Mouse (Mus musculus): ENCODE measurements around the gene Trim11. TPM values are rescaled to one million over a fixed set of nuclear protein-coding genes. Genes with fewer than 3 reads are reported as not detected.

Gene Trim11
- polyA plus RNA-seq, 1 experiment from 2014 or later: 22.9 TPM

GRCm38 (mm10) chr11:58958536-58958935 is 19.4 kb upstream of the Trim11 start:
- no peak overlapping the region for H3K9ac ChIP-seq
- H3K36me3 ChIP-seq: peaks cover 5% of the 10 kb centered on the region; the same call in 1 of the 2 replicates
- peaks cover 25% of the 10 kb centered on the region for H3K27me3 ChIP-seq
- H3K4me1 ChIP-seq: peaks cover 29% of the 10 kb centered on the region
- no peak overlapping the region for H3K4me2 ChIP-seq
- H3K4me3 ChIP-seq: no peak overlapping the region
- no peak overlapping the region for H3K27ac ChIP-seq
- ATAC-seq (ENCODE audit: borderline replicate concordance, extremely low read depth, low FRiP score, low TSS enrichment): no peak
- 81% methylated on average over 6 of the region's 6 CpGs for WGBS
- H3K9me3 ChIP-seq: peaks cover 2% of the 10 kb centered on the region; the same call in 1 of the 2 replicates

GRCm38 (mm10) chr11:58959186-58959825 is 18.6 kb upstream of the Trim11 start:
- H3K4me1 ChIP-seq: peaks cover 24% of the 10 kb centered on the region
- H3K27ac ChIP-seq: no peak overlapping the region
- H3K9me3 ChIP-seq: peaks cover 2% of the 10 kb centered on the region; the same call in 1 of the 2 replicates
- H3K9ac ChIP-seq: no peak overlapping the region; the same call in 1 of the 2 replicates
- H3K4me2 ChIP-seq: peak overlapping the region; percentile 88
- peaks cover 33% of the 10 kb centered on the region for H3K27me3 ChIP-seq
- H3K4me3 ChIP-seq: peak overlapping the region; percentile 51
- H3K36me3 ChIP-seq: peaks cover 5% of the 10 kb centered on the region; the same call in 1 of the 2 replicates
- 33% methylated on average over 15 of the region's 15 CpGs for WGBS
- no peak for ATAC-seq (ENCODE audit: borderline replicate concordance, extremely low read depth, low FRiP score, low TSS enrichment)

GRCm38 (mm10) chr11:58959921-58960465 is 17.9 kb upstream of the Trim11 start:
- H3K9me3 ChIP-seq: peaks cover 2% of the 10 kb centered on the region; the same call in 1 of the 2 replicates
- WGBS: 3% methylated on average over 40 of the region's 40 CpGs

GRCm38 (mm10) chr11:58961364-58962177 is 16.3 kb upstream of the Trim11 start:
- Histone ChIP-seq H3K9ac (no peak overlapping the region), H3K4me1 (peaks cover 20% of the 10 kb centered on the region), H3K27me3 (peaks cover 34% of the 10 kb centered on the region), H3K4me3 (no peak overlapping the region), H3K27ac (no peak overlapping the region), H3K4me2 (no peak overlapping the region), H3K9me3 (peaks cover 2% of the 10 kb centered on the region; the same call in 1 of the 2 replicates), H3K36me3 (peaks cover 5% of the 10 kb centered on the region; the same call in 1 of the 2 replicates)
- ATAC-seq (ENCODE audit: borderline replicate concordance, extremely low read depth, low FRiP score, low TSS enrichment): no peak
- WGBS: 55% methylated on average over 50 of the region's 50 CpGs

More at GRCm38 (mm10) chr11:58959921-58960465, 17.9 kb upstream of the Trim11 start:
- H3K4me2 ChIP-seq: peak overlapping the region; percentile 88
- H3K27ac ChIP-seq: no peak overlapping the region
- ATAC-seq (ENCODE audit: borderline replicate concordance, extremely low read depth, low FRiP score, low TSS enrichment): peak; percentile 80; the same call in 1 of the 2 replicates
- peaks cover 24% of the 10 kb centered on the region for H3K4me1 ChIP-seq
- H3K9ac ChIP-seq: no peak overlapping the region; the same call in 1 of the 2 replicates
- H3K27me3 ChIP-seq: peaks cover 34% of the 10 kb centered on the region
- H3K4me3 ChIP-seq: peak overlapping the region; percentile 51
- peaks cover 5% of the 10 kb centered on the region; the same call in 1 of the 2 replicates for H3K36me3 ChIP-seq

- Histone ChIP-seq H3K9ac (no peak overlapping the region), H3K27me3 (peaks cover 34% of the 10 kb centered on the region), H3K4me2 (no peak overlapping the region), H3K27ac (no peak overlapping the region), H3K4me1 (peaks cover 8% of the 10 kb centered on the region), H3K9me3 (peaks cover 2% of the 10 kb centered on the region; the same call in 1 of the 2 replicates), H3K4me3 (no peak overlapping the region), H3K36me3 (no peaks in the 10 kb centered on the region)
- WGBS: 34% methylated on average over 17 of the region's 17 CpGs
- no peak for ATAC-seq (ENCODE audit: borderline replicate concordance, extremely low read depth, low FRiP score, low TSS enrichment)
Observed at GRCm38 (mm10) chr11:58963543-58963942, 14.3 kb upstream of the Trim11 start.

GRCm38 (mm10) chr11:58964216-58964615 is 13.7 kb upstream of the Trim11 start:
- ATAC-seq (ENCODE audit: borderline replicate concordance, extremely low read depth, low FRiP score, low TSS enrichment): no peak
- Histone ChIP-seq H3K27me3 (peaks cover 34% of the 10 kb centered on the region), H3K4me2 (no peak overlapping the region), H3K4me3 (no peak overlapping the region), H3K4me1 (peaks cover 10% of the 10 kb centered on the region), H3K9me3 (peaks cover 2% of the 10 kb centered on the region; the same call in 1 of the 2 replicates), H3K27ac (no peak overlapping the region), H3K9ac (no peak overlapping the region), H3K36me3 (no peaks in the 10 kb centered on the region)
- 79% methylated on average over 7 of the region's 7 CpGs for WGBS

GRCm38 (mm10) chr11:58965001-58965760 is 12.7 kb upstream of the Trim11 start:
- Histone ChIP-seq H3K36me3 (no peaks in the 10 kb centered on the region; the same call in 1 of the 2 replicates), H3K4me2 (no peak overlapping the region), H3K27ac (no peak overlapping the region), H3K9ac (no peak overlapping the region), H3K27me3 (peaks cover 34% of the 10 kb centered on the region), H3K9me3 (peaks cover 2% of the 10 kb centered on the region; the same call in 1 of the 2 replicates), H3K4me1 (peaks cover 14% of the 10 kb centered on the region), H3K4me3 (no peak overlapping the region)
- ATAC-seq (ENCODE audit: borderline replicate concordance, extremely low read depth, low FRiP score, low TSS enrichment): no peak
- 41% methylated on average over 12 of the region's 12 CpGs for WGBS

- no peak overlapping the region for H3K27ac ChIP-seq
- H3K4me1 ChIP-seq: peaks cover 16% of the 10 kb centered on the region
- H3K4me3 ChIP-seq: no peak overlapping the region
- H3K9ac ChIP-seq: no peak overlapping the region
- H3K36me3 ChIP-seq: no peaks in the 10 kb centered on the region; the same call in 1 of the 2 replicates
- H3K4me2 ChIP-seq: no peak overlapping the region
- WGBS: 95% methylated on average over 1 of the region's 1 CpGs
- no peak for ATAC-seq (ENCODE audit: borderline replicate concordance, extremely low read depth, low FRiP score, low TSS enrichment)
- peaks cover 20% of the 10 kb centered on the region; the same call in 1 of the 2 replicates for H3K27me3 ChIP-seq
- no peaks in the 10 kb centered on the region for H3K9me3 ChIP-seq
Observed at GRCm38 (mm10) chr11:58967346-58967745, 10.5 kb upstream of the Trim11 start.

- H3K9me3 ChIP-seq: no peaks in the 10 kb centered on the region
- no peak overlapping the region for H3K9ac ChIP-seq
- no peak overlapping the region for H3K4me3 ChIP-seq
- 73% methylated on average over 7 of the region's 7 CpGs for WGBS
- H3K4me1 ChIP-seq: peaks cover 16% of the 10 kb centered on the region
- ATAC-seq (ENCODE audit: borderline replicate concordance, extremely low read depth, low FRiP score, low TSS enrichment): no peak
- peaks cover 9% of the 10 kb centered on the region; the same call in 1 of the 2 replicates for H3K27me3 ChIP-seq
- H3K27ac ChIP-seq: no peak overlapping the region
- no peaks in the 10 kb centered on the region; the same call in 1 of the 2 replicates for H3K36me3 ChIP-seq
- no peak overlapping the region for H3K4me2 ChIP-seq
Observed at GRCm38 (mm10) chr11:58968551-58968950, 9.3 kb upstream of the Trim11 start.

- Histone ChIP-seq H3K36me3 (no peaks in the 10 kb centered on the region; the same call in 1 of the 2 replicates), H3K27me3 (0 out of 2 replicates have a peak, but pooled peaks cover 4% of the 10 kb centered on the region), H3K4me3 (no peak overlapping the region), H3K9ac (no peak overlapping the region), H3K27ac (peak overlapping the region; percentile 32; the same call in 1 of the 2 replicates), H3K9me3 (no peaks in the 10 kb centered on the region), H3K4me2 (no peak overlapping the region), H3K4me1 (peaks cover 16% of the 10 kb centered on the region)
- WGBS: 59% methylated on average over 8 of the region's 8 CpGs
- ATAC-seq (ENCODE audit: borderline replicate concordance, extremely low read depth, low FRiP score, low TSS enrichment): no peak
Observed at GRCm38 (mm10) chr11:58969027-58969426, 8.9 kb upstream of the Trim11 start.

- H3K4me1 ChIP-seq: peaks cover 16% of the 10 kb centered on the region
- peak overlapping the region; percentile 53 for H3K27ac ChIP-seq
- H3K4me2 ChIP-seq: no peak overlapping the region
- ATAC-seq (ENCODE audit: borderline replicate concordance, extremely low read depth, low FRiP score, low TSS enrichment): peak; percentile 20; the same call in 1 of the 2 replicates
- no peaks in the 10 kb centered on the region; the same call in 1 of the 2 replicates for H3K36me3 ChIP-seq
- 53% methylated on average over 6 of the region's 6 CpGs for WGBS
- no peaks in the 10 kb centered on the region for H3K9me3 ChIP-seq
- H3K9ac ChIP-seq: no peak overlapping the region
- no peak overlapping the region for H3K4me3 ChIP-seq
- H3K27me3 ChIP-seq: no peaks in the 10 kb centered on the region
Observed at GRCm38 (mm10) chr11:58969659-58970058, 8.2 kb upstream of the Trim11 start.

All from lung, embryonic 15.5 days (tissue).